Mouse (Mus musculus): ENCODE results near the gene Gmnc.

GRCm38 (mm10) chr16:26903968-26904367 is 87.5 kb downstream of the Gmnc start:
- TF ChIP-seq CTCF (conservative IDR thresholded peaks at IDR 0.05; ENCODE audit: low read length) = 0 out of 2 replicates have a peak, but pooled peaks have one; percentile 9
- no peak for TF ChIP-seq NANOG (IDR thresholded peaks at IDR 0.05; ENCODE audit: borderline replicate concordance, low read length)
